In the genomic region with DNA sequence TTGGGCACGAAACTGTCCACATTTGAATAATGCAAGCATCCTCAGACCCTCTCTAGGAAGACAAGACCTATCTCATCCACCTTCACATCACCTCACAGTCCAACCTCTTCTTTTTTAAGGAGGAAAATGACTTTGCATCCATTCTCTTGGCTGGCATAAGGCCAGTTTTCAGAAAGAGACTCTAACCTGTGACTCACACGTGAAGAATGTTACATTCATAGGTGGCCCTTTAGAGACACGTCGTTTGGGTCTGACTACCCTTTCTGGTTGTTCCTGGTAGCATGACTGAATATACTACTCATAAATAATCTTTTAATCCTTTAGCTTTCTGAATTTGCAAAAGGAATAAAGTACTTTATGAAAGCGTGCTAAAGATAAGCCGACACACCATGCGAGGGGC, we compare ENCODE assay signal across 19 mouse cellular contexts. TPM values are rescaled to one million over a fixed set of nuclear protein-coding genes. Genes with fewer than 3 reads are reported as not detected.
DNase-seq lines count a peak whose midpoint lies in the region; ATAC-seq and TF ChIP-seq lines count a peak whose summit lies in the region.
"Had no signal": no experiment of that assay in that cellular context is flagged by ENCODE, and none has a peak within 500 bp of the region (broad histone marks: within the 10 kb centered on the region; RNA-seq: fewer than 3 reads in every experiment).

No protein-coding gene starts in this region.

- peak overlapping the region; percentile 40; the same call in 1 of the 2 replicates for H3K4me2 ChIP-seq in heart, postnatal 0 days (ENCODE audit: low read depth, low read length)
- 0 out of 2 replicates have a peak overlapping the region, but pooled peaks have one; percentile 17 for H3K4me2 ChIP-seq in limb, embryonic 15.5 days
- H3K4me2 ChIP-seq: embryonic facial prominence, embryonic 13.5 days; heart, embryonic 11.5 days; limb, embryonic 12.5 days; midbrain, embryonic 15.5 days had no signal

- no peak for TF ChIP-seq EP300 in heart, postnatal 0 days (IDR thresholded peaks at IDR 0.05; ENCODE audit: low read depth)

- no peaks in the 10 kb centered on the region for H3K27me3 ChIP-seq in heart, postnatal 0 days (ENCODE audit: control insufficient read depth, insufficient read depth, low read length)
- no peaks in the 10 kb centered on the region for H3K27me3 ChIP-seq in limb, embryonic 15.5 days
- H3K27me3 ChIP-seq: limb, embryonic 12.5 days; midbrain, embryonic 15.5 days had no signal

- DNase-seq in cerebellum, adult 9-10 months, result no peak
- no peak for DNase-seq in heart, postnatal 0 days (ENCODE audit: low spot score)
- DNase-seq in heart, postnatal 10 days, result no peak
- DNase-seq in 3T3-L1 (ENCODE audit: low read depth, low spot score), result peak; percentile 78
- DNase-seq in kidney, postnatal 14 days, result no peak
- DNase-seq in kidney, adult 11 months, result no peak
- DNase-seq: kidney, postnatal 10 days; liver, postnatal 0 days; lung, postnatal 4 days; right cerebral cortex, adult 18-20 months had no signal

- intact Hi-C loops in heart, postnatal 10 days (cut with DNase I), result no loop called here

- H3K9me3 ChIP-seq in heart, postnatal 0 days (replicated peaks; ENCODE audit: control insufficient read depth, low read length), result no peaks in the 10 kb centered on the region
- no peaks in the 10 kb centered on the region for H3K9me3 ChIP-seq in limb, embryonic 15.5 days
- H3K9me3 ChIP-seq: embryonic facial prominence, embryonic 13.5 days; limb, embryonic 12.5 days; midbrain, embryonic 15.5 days had no signal

- H3K9ac ChIP-seq in heart, postnatal 0 days (replicated peaks; ENCODE audit: low read depth, low read length), result no peak overlapping the region
- H3K9ac ChIP-seq in limb, embryonic 15.5 days, result no peak overlapping the region
- H3K9ac ChIP-seq: embryonic facial prominence, embryonic 13.5 days; limb, embryonic 12.5 days; liver, postnatal 0 days; midbrain, embryonic 15.5 days had no signal

- peaks cover 36% of the 10 kb centered on the region for H3K36me3 ChIP-seq in heart, postnatal 0 days (replicated peaks; ENCODE audit: control insufficient read depth, insufficient read depth, low read length)
- 0 out of 2 replicates have a peak, but pooled peaks cover 3% of the 10 kb centered on the region for H3K36me3 ChIP-seq in limb, embryonic 15.5 days

- no peak for TF ChIP-seq CTCF in heart, postnatal 0 days (IDR thresholded peaks at IDR 0.05; ENCODE audit: low read depth)

- no peak overlapping the region for H3K4me3 ChIP-seq in heart, postnatal 0 days (ENCODE audit: low read depth, low read length)
- no peak overlapping the region for H3K4me3 ChIP-seq in limb, embryonic 15.5 days
- H3K4me3 ChIP-seq: embryonic facial prominence, embryonic 13.5 days; limb, embryonic 12.5 days; midbrain, embryonic 15.5 days had no signal

- no peaks in the 10 kb centered on the region for H3K4me1 ChIP-seq in heart, postnatal 0 days (ENCODE audit: control insufficient read depth, insufficient read depth)
- peaks cover 6% of the 10 kb centered on the region; the same call in 1 of the 2 replicates for H3K4me1 ChIP-seq in limb, embryonic 15.5 days
- H3K4me1 ChIP-seq: midbrain, embryonic 15.5 days had no signal

- 63% methylated on average over 7 of the region's 7 CpGs for WGBS in heart, postnatal 0 days
- 63% methylated on average over 7 of the region's 7 CpGs for WGBS in limb, embryonic 15.5 days

- ATAC-seq in cerebellum, adult (ENCODE audit: insufficient number of reproducible peaks, low FRiP score, low TSS enrichment), result peak; percentile 28; the same call in 1 of the 2 replicates
- ATAC-seq in heart, postnatal 0 days (ENCODE audit: insufficient read depth, low read depth), result no peak
- ATAC-seq in limb, embryonic 15.5 days (ENCODE audit: insufficient number of reproducible peaks, low FRiP score, low TSS enrichment, low read depth), result no peak
- ATAC-seq: inflammation-experienced regulatory T-cells, adult 6 months; liver, postnatal 0 days; midbrain, embryonic 15.5 days had no signal

- H3K27ac ChIP-seq in heart, postnatal 0 days (ENCODE audit: low read depth), result no peak overlapping the region
- H3K27ac ChIP-seq in limb, embryonic 15.5 days, result peak overlapping the region; percentile 51; the same call in 1 of the 2 replicates
- H3K27ac ChIP-seq: embryonic facial prominence, embryonic 13.5 days; limb, embryonic 12.5 days; midbrain, embryonic 15.5 days had no signal

RNA-seq across cellular contexts. Expression of gene Lmod3, which starts 52.9 kb away (rescaled TPM):
- 6.4 and 8.9 TPM in 2 replicates for total RNA-seq in heart, postnatal 0 days (2014; rRNA removed; ENCODE audit: low replicate concordance)
- 34.5 and 39.1 TPM in 2 replicates for polyA plus RNA-seq in heart, postnatal 0 days (2015; fragmentation: Nextera tagmentation; extraction: Ambion mirVana)
- 10 to 100 TPM; 45.8 to 66.3 TPM for total RNA-seq in heart, postnatal 10 days (2021)
- polyA plus RNA-seq in limb, embryonic 15.5 days (2015; fragmentation: Nextera tagmentation; extraction: Ambion mirVana), result 7.2 and 17.3 TPM in 2 replicates
- total RNA-seq: layer of hippocampus, postnatal 25 days had no signal
- polyA plus RNA-seq: forebrain, embryonic 11.5 days; midbrain, embryonic 15.5 days had no signal
